Mouse (Mus musculus) cerebellum, adult 11 months (tissue): ENCODE measurements around the gene Vmn2r50.
"Not testable (repeated sequence)": the region's sequence is repeated elsewhere in the genome, so short reads cannot be mapped to it uniquely, and the experiment has no call there.

Experiments
- DNase-seq: peaks from one replicate; pipeline ENCODE4 v3.0.0; 2022

Gene Vmn2r50

GRCm38 (mm10) chr7:10053196-10053595 is at the start of gene Vmn2r50:
Vmn2r50 (minus strand) TSS chr7:10053296.
- not testable (repeated sequence) for DNase-seq

- not testable (repeated sequence) for DNase-seq
Measured at GRCm38 (mm10) chr7:9992157-9992556, 60.9 kb downstream of the Vmn2r50 start, which contains the start of gene Vmn2r49. Vmn2r49 (minus strand) TSS chr7:9992257.
